Mouse (Mus musculus): Measurements from ENCODE around the gene Tbc1d22a.
"Not testable (repeated sequence)": the region's sequence is repeated elsewhere in the genome, so short reads cannot be mapped to it uniquely, and the experiment has no call there.

Gene Tbc1d22a

DNA sequence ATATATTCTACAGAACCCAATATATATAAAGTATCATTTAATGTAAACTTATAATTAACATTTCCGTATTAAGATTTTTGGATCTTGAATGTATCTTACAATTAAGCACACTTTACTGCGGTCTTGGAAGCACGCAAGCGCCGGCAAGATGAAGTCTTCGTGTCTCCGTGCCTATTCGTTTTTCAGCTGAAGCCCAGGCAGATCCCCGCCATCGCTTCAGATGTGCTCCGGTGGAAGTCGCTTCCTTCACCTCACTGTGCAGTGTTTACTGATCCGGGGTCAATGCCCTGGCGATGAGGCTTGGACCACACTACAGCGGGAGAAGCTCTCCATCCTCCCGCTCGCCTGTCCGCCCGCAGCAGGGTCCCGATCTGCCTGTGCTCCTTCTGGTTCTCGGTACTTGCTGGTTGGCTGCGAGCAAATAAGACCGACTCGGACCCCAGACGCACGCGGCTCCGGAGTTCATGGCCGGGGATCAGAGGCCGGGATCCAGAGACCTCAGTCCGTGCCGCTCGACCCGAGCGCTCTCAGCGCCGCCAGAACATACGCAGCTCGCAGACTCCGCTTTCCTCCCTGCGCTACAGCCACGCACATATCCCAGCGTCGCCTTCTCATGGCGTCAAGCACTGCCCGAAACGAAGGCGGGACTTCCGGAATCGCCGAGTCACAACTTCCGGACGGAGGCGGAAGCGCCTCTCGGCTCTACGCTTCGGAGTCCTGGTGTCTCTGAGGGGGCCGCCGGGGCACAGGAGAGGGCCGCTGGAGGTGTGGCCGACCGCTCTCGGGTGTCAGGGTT, at the start of gene Tbc1d22a:
Gene Tbc1d22a, plus strand, starts transcription at position 707 of the 796 bp plus-strand sequence.
- peak; percentile 95 for DNase-seq

DNA sequence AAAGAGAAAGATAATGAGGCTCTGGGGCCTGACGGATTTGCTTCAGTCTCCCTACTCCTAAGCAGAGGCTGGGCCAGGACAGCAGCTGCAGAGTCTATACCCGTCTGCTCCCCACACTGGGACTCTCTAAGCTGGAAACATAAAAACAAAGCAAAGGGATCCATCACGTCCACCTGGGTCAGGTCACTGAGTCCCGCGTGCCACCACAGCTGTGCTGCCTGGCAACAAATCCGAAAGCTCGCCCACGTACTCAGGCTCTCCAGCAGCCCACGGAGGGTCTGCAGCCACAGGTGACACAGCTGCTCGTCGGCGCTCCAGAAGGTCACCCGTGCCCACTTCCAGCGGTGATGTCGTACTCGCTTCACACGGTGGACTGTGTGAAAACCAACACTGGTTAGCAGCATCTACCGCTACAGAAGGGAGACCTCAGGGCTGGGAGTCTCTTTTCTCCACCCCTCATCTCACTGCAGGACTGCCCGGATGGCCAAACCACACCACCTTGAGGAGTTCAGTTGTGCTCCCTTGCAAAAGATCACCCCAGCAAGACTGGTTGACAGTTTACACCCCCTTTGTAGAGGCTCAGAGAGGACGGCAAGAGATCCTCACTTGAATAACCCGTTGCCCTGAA, 49.4 kb upstream of the Tbc1d22a start:
- no peak for DNase-seq

DNA sequence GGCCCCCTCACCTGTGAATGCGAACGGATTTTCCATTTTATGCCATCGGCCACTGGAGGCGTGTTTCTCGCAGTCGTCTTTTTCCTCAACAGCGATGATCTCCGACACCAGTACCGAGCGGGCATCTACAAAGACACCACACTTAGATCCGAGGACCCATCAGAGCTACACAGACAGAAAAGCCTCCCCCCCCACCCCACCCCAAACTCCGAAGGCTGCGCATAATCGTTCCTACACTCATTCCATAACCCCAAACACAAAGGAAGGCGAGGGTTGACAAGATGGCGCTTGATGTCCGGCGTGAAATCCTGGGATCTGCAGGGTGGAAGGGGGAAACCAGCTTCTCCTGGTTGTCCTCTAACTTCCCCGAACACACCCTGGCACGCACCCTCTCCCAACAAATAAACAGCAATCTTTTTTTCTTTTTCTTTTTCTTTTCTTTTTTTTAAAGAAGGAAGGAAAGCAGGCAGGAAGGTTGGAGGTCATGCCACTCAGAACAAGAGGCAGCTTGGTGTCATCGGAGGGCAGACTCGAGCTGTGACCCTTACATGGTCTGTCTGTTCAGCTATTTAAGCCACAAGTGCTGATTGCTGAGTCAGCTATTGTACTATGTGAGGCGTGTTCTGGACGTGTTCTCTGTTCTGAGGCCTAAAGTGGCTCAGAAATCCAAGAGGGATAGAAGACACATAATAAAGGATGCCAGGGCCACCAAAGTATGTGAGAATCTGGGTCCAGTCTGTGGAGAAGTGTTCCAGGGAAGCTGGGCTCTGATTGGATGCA, 48.3 kb upstream of the Tbc1d22a start:
- DNase-seq: no peak

DNA sequence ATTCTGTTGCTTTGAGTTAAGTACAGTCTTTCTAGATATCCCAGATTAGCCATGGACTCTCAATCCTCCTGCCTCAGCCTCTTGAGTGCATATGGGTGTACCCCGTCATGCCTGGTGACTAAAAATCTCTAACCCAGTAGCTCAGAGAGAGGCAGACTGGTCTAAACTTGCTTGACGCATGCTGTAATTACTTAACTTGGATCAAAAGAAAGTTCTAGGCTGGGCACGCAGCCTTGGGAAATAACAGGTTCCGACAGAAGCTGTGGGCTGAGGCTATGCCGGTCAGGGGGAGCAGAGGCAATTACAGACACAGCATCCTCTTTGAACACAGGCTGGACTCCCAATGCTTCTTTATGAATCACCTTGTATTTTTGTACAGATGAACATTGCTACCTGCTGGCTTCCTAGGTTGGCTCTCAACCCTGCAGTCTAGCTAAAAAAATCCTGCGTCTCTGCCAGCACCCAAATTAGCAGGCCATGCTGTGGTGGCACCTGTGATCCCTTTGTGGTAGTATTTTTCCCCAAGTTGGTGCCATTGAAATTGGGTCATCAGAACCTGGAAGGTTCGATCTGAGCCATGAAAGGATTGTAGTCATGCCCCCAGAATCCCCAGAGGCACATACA, 47.1 kb upstream of the Tbc1d22a start:
- no peak for DNase-seq

DNA sequence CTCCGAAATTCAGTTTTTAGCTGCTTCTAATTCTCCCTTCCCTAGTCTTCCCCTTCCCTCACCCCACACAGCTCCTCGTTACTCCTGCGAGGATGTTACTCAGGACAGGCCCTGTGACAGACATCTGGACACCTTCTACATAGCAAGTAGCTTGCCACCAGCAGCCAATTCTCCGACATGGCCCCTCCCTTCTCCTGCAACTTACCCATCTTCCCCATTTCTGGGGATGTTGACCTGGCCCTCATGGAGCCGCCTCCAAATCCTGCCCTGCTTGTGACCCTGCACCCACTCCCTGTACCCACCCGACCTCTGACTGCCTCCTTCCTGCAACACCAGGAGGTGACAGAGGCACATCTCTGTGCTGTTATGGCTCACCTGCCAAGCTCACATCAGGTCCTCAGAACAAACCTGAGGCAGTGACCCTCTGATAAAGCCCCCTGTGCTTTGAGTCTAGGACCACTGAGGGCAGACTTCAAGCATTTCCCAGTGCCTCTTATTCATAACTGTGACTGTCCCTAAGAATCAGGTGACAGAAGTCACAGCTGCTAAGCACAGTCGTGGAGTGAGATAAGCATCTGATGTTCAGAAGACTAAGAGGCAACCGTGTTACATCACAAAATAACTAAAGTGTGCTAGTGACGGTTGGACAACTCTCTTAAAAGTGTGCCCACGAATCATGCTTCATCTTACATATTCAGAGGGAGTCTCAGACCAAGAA, 46.3 kb upstream of the Tbc1d22a start:
- DNase-seq: no peak

DNA sequence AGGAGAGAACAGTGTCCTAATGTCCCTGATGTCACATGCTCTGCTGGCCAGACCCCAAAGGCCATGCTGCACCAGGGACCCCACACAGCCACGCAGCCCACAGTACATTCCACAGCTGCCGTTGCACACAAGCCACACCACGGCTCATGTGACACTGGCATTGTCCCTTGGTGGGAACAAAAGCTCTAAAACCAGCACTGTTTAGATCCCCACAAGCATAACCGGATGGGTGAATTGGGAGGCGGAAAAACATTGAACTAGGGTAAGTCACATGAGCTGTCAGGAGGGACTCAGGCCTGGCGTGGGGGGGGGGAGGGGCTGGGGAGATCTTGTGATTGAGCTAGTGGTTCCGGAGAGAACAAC, 45.8 kb upstream of the Tbc1d22a start:
- peak; percentile 57 for DNase-seq

DNA sequence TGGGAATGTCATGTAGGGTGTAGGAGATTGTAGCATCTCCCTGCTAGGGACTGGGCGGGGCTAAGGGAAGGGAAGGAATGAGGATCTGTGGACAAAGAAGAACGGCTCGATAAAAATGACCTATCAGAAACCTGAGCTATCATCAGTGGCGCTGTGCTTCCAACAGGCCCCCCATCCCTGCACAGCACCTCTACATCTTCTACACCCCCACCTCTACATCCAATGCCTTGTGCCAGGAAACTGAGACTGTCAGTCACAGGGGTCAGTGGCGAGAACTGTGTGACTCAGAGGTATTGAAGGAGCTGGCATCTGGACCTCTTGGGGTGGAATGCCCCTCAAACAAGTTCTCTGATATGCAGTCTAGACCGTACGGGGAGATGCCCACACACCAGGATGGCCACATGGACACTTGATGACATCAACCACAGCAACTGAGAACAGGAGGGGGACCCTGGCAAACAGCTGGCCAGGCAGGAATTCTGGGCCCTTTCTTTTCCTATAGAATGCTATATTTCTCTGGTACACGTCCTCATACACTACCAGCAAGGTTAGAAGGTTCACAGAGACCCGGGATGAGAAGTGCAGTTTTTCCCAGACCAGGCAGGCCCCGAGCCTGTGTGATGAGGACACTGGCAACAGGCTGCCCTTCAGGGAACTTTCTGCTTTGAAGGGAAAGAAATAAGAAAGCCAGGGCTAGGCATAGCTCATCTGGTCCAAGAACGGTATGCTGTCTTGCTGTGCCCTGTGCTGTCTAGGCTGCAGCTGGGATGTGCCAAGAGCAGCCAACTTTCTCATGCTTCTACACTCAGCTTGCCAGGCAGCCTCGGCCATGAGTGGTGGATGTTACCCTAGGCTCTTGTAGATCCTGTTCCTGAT, 45.1 kb upstream of the Tbc1d22a start:
- DNase-seq: no peak

DNA sequence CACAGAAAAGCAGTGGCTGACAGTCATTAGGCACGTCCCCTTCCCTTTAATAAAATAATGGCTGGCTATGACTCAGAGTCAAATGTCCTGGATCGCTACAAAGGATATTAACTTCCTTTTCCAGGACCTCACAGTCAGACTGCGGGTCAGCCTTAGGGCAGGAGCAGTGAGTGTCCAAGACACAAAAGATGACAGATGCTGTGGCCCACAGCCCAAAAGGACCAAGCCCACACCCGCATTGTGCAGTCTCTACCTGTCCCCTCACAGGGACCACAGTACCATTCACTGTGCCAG, 44.5 kb upstream of the Tbc1d22a start:
- DNase-seq: no peak

DNA sequence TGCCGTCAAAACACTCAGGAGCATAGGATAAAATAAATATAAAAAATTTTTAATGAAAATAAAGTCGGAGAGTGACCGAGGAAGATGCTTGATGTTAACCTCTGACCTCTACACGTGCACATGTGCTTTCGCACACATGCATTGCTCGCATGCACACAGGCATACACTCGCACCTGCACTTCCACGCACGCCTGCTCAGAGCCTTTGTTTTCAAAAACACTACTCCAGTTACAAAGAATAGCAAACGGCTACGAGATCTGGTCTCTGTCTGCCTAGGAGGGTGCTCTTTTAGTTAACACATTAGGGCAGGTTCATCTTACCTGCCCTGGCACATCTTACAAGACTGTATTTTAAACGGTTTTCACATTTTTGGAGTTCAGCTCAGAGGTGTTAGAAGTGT, 42.9 kb upstream of the Tbc1d22a start:
- no peak for DNase-seq

DNA sequence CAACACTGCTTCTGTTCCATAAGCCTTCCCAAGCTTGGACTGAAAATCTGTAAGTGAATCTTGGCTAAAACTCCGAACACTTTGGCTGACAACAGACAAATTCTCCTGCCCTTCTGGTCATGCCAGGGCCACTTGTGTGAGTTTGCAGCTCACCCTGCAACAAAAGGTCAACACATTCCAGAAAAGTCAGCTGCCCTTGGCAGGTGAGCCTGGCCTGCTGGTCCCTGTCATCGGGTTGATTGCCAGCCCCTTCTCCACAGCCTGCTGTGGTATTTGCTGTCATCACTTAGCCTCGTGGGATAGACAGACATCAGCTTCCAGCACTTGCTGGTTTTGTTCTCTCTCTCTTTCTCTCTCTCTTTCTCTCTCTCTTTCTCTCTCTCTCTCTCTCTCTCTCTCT, 42.1 kb upstream of the Tbc1d22a start:
- no peak for DNase-seq

DNA sequence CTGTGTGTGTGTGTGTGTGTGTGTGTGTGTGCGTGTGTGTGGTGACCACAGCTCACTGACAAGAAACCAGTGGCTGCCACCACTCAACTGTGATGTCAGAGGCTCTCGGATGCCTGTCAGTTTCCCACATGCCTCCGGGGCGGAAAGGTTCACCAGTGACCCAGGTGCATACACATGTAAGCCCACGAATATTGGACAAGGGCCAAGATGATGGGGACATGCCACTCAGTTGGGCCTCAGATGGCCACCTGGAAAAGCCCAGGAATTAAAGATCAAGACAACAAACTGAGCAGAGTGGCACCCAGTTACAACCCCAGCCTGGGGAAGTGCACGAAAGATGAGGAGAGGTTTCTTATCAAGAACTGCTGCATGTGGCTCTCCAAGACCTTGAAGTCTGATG, 41.7 kb upstream of the Tbc1d22a start:
- no peak for DNase-seq

DNA sequence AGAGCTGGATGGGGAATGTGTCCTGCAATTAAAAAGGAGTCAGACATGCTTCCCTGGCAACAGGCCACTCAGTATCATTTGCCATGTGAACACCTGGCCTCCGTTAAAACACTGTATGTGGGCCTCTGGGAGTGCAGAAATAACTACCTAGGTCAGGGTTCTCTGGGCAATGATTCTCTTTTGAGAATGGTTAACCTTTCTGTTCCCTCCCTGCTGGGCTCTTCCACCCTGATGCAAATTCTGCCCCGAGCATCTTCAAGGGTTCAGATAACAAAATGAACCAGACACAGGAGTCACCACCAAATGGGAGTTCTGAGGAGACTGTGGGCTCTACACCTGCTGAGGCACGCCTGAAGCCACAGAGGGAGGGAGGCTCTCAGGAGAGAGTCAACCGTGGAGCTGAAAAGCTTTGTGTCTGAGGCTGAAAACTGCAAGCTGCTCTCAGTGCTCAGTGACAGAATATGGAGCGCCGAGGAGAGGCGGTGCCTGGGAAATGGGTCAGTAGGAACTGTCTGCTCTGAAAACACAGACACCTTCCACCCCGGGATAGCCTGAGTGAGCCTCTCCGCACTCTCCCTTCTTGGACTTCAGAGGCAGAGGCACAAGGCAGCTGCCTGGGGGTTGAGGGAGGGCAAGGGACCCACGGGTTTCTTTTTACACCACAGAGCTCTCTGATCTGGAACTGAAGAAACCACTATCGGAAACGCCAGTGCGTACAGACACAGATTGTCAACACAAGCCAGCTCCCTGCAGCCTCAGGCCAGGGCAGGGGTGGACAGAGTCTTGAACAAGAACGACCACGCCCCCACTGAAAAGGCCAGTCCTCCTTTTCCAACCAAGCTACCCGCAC, 40.9 kb upstream of the Tbc1d22a start:
- DNase-seq: no peak

DNA sequence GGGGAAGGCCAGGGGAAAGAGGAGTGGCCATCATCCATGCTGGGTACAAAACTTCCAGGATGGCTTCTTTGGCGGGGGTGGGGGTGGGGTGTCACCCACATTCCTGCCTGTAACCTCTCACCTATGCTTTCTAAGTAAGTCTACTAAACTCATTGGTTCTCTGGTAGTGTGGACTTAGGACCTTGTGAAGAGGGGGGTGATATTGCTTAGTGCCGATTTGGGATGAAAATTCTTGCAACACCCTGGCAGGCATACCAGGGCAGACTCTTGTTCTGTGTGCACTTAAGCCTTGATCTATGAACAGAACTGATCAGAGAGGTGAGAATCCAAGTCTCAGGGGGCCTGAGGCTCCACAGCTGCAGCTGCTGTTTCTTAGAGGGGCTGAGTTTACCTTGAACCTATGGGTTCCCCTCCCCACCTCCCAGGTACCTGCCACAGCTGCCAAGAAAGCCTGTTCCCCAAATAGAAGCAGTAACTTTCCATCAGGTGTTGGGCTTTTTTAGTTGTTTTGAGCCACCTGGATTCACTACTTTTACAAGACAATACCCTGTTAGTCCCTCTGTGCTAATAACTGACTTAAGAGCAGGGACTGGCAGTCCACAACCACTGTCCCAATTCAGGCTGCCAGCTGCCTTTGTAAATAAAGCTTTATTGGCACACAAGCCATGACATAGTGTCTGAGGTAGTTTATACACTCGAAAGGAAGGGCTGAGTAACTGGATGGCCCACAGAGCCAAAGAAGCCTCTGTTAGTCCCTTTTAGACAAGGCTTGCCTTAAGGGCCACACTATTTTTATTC, 38.8 kb upstream of the Tbc1d22a start:
- no peak for DNase-seq

DNA sequence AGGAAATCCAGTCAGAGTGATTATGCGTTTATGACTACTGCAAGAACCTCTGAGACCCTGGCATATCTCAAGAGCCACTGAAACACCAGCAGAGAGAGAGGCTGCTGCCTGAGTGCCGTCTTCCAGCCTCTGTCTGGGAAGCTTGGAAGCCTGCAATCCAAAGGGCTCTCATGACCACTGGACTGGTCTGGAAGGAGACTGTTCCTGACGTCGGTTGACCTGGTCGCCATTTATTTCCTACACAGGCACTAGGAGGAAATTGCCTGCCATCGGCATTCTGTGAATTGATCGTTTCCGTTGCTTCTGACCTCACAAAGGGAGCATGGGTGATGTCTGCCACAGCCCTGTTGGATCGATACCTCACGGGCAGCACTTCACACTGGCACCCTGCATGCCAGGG, 38.1 kb upstream of the Tbc1d22a start:
- no peak for DNase-seq

DNA sequence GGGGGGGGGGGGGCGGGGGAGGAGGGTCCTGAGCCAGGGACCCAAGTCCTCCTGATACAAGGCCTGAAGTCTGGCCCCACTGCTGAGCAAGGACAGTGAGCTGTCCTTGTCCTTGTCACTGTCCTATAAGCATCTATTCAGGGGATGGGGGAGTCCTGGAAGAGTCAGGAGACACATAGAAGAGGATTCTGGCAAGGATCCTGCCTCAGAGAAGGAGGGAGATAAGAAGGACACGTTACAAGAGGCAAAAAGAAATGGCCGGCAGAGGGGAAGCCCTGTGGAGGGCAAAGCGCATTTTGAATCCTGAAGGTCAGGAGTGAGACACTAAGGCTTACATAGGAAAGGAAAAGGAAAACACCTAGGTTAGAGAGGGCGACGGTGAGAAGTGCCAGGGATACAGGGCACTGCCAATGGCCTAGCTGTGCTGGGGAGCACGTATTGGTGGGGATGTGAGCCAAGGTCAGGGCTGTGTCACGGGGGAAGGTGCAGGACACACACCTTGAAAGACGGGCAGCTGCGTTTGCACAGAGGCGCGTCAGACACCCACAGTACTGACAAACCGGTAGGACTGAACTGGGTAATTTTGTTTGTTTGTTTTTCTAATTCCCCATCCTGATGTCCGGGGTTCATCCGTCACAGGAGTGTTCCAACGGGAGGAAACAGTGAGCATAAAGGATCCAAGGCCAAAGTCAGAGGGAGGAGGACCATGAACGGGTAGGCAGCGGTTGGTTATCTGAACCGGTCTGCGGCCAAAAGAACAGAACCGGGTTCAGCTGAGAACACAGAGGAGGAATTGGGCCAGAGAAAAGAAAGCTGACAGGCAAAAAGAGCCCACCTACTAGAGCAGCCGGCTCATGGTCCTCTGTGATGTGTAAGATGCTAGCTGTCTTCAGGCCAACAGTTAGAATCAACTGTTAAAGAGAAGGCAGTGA, 37.2 kb upstream of the Tbc1d22a start:
- no peak for DNase-seq

DNA sequence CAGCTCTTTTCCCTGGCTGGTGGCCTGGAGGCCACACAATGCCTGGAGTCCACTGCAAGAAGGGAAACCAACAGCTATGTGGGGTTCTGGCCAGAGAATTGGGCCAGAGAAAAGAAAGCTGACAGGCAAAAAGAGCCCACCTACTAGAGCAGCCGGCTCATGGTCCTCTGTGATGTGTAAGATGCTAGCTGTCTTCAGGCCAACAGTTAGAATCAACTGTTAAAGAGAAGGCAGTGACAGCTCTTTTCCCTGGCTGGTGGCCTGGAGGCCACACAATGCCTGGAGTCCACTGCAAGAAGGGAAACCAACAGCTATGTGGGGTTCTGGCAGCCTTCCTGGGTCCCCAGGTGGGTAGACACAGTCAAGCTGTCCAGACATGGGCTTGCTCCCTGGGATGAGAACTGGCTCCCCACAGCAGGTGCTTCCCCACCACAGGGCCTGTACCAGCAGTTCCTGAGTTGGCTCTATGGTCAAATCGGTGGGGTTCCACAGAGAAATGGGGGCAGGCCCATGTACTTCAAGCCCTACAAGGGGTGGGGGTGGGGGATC, 36.5 kb upstream of the Tbc1d22a start:
- DNase-seq: not testable (repeated sequence)

DNA sequence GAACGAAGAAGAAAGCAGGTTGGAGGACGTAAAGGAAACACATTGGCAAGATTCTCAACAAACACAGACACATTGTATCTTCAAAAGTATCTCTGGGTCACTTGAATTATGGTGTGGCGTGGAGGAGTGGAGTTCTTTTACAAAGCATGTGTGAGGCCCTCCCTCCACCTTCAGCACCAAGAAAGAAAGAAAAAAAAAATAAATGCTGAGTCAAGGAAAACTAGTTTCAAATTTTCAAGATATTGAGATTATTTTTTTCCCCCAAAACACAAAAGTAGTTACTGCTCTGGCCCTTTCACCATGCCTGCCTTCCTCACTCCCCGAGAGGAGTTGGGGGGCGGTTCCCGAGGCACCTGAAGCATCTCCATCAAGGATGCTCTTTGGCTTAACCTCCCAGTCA, 35.7 kb upstream of the Tbc1d22a start:
- DNase-seq: no peak

DNA sequence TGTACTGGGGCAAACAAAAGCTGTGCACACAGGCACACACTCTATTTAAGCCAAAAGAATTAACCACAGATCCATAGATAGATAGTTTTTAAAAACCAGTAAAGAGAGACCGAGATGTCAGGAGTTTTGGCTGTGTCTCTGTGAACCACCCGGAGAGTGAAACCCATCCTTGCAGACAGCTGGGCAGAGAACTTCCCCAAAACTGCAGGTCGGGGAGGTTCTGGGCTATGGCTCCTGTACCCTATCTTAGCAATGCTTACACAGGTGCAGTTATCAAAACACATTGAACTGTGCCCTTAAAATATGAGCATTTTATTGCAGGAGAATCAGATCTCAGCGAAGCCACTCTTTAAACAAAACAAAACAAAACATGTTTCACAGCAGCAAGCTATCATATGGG, 33.8 kb upstream of the Tbc1d22a start:
- DNase-seq: no peak

DNA sequence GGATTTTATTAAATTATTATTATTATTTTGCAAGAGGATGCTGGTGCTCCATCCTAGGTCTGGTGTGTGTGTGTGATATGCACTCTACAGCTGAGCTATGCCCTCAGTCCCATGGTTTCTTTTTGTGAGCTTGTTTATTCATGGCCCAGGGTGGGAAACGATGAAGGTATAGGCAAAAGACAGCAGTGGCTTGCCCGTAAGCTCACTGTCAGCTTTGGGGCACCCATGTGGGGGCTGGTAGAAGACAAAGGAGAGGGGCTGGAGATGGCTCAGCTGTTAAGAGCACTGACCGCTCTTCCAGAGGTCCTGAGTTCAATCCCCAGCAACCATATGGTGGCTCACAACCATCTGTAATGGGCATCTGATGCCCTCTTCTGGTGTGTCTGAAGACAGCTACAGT, 32.9 kb upstream of the Tbc1d22a start:
- DNase-seq: not testable (repeated sequence)

All from lung, postnatal 14 days (tissue).